Mouse (Mus musculus) cerebellum, adult 2 months (tissue): ENCODE results near the gene Hist1h3f.

Experiments used
- CTCF ChIP-seq: fragments of 200-500 bp; IDR thresholded peaks from 2 replicates; pipeline ENCODE4 v1.5.1; 2011; ENCODE audit warnings: low read depth, mild to moderate bottlenecking, control low read depth, low read length, moderate library complexity, borderline replicate concordance; ENCODE audit not compliant: insufficient read depth
- POLR2A ChIP-seq: fragments of 200-500 bp; IDR thresholded peaks from 2 replicates; pipeline ENCODE4 v1.6.1; 2011; ENCODE audit warnings: low read length, control low read depth, borderline replicate concordance; ENCODE audit not compliant: insufficient read depth

DNA sequence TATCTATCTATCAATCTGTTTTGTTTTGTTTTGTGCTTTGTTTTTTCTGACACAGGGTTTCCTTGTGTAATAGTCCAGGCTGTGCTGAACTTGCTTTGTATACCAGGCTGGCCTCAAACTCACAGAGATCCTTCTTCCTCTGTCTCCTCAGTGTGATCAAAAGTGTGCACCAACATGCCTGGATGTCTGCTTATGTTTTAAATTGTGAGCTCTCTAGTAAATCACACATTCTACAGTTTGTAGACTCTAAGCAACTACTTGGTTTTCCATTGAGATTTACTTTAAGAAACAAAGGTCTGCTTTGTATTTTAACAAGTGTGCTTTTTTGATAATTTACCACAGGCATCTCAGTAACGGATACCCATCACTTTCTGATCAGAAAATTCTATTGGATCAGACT is 34.0 kb downstream of the Hist1h3f start:
- no peak for TF ChIP-seq CTCF
- no peak for TF ChIP-seq POLR2A
